Mouse (Mus musculus): ENCODE measurements at regions not wholly inside any gene's neighbourhood (a gene's known extent, or its start where the extent isn't known, plus 50 kb on each side); places are given as distances from the start of the nearest gene placed in this dataset.

- TF ChIP-seq USF2 (IDR thresholded peaks at IDR 0.05; ENCODE audit: borderline replicate concordance in 1 of 2, insufficient read depth in 1 of 2, low read depth in 1 of 2, low read length in 2 of 2) (no peak), MXI1 (IDR thresholded peaks at IDR 0.05; ENCODE audit: low read depth, low read length) (no peak), POLR2A (IDR thresholded peaks at IDR 0.05; ENCODE audit: control insufficient read depth in 1 of 2, insufficient read depth in 1 of 2, low read depth in 1 of 2, low read length in 2 of 2, poor library complexity in 1 of 2) (no peak), MEF2A (IDR thresholded peaks at IDR 0.05; ENCODE audit: extremely low read depth, insufficient replicate concordance, low read depth, low read length, poor library complexity, severe bottlenecking) (no peak), CHD2 (IDR thresholded peaks at IDR 0.05; ENCODE audit: low read length) (no peak), CTCF (IDR thresholded peaks at IDR 0.05 in 2 of 3, conservative IDR thresholded peaks at IDR 0.05 in 1 of 3; ENCODE audit: control insufficient read depth in 1 of 3, insufficient read depth in 1 of 3, low read depth in 2 of 3, low read length in 3 of 3, poor library complexity in 1 of 3, severe bottlenecking in 1 of 3) (no peak), NELFE (IDR thresholded peaks at IDR 0.05; ENCODE audit: low read depth, low read length) (no peak), MAFK (IDR thresholded peaks at IDR 0.05; ENCODE audit: borderline replicate concordance, low read depth, low read length) (no peak), POLR2AphosphoS5 (IDR thresholded peaks at IDR 0.05; ENCODE audit: borderline replicate concordance, low read depth, low read length) (no peak)
Measured at GRCm38 (mm10) chr9:24920031-24920445, 145.9 kb upstream of the Tbx20 start.
